Mouse (Mus musculus): ENCODE data around the gene Leng9. TPM values are rescaled to one million over a fixed set of nuclear protein-coding genes. Genes with fewer than 3 reads are reported as not detected.

Gene Leng9
- total RNA-seq, 2 experiments from 2014 or later = 2.5 to 3.2 TPM

DNA sequence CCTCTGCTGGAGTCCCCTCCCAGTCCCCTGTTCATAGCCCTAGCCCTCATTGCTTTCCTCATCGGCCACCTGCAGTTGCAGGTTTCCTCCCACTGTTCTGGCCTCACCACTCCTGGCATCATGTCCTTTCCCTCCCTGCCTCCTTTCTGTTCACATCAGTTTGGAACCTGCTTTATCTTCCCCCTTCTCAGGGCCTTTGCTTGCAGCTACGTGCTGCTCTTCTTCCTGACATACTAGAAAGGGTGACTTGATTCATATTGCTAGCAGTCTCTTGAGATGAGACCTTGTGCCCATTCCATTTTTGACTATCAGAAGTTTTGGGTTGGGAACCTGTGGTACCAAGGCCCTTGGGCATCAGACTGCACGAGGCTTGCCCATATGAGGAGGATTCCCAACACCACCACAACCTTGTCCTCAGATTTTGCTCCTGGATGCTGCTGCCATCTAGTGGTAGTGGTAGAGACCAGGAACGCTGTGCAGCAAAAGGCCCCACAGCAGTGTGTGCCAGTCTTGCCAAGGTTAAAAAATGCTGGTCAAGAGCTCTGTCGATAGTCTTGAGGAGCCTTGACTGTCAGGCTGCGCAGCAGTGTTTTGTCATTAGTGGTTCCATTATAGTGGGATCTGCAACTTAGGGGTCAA lies 4.5 kb downstream of the Leng9 start:
- no peak for DNase-seq (ENCODE audit: low spot score)
- intact Hi-C loops (cut with DNase I) = loop anchor here (5.0 to 10.0 kb wide), 3 partner anchors 43 to 929 kb away; partner anchors contain the start of gene Ppp6r1

GRCm38 (mm10) chr7:4144766-4145551 lies 5.2 kb downstream of the Leng9 start:
- DNase-seq (ENCODE audit: low spot score) = no peak
- intact Hi-C loops (cut with DNase I) = loop anchor here (5.0 to 10.0 kb wide), 3 partner anchors 43 to 930 kb away; partner anchors contain the start of gene Ppp6r1

DNA sequence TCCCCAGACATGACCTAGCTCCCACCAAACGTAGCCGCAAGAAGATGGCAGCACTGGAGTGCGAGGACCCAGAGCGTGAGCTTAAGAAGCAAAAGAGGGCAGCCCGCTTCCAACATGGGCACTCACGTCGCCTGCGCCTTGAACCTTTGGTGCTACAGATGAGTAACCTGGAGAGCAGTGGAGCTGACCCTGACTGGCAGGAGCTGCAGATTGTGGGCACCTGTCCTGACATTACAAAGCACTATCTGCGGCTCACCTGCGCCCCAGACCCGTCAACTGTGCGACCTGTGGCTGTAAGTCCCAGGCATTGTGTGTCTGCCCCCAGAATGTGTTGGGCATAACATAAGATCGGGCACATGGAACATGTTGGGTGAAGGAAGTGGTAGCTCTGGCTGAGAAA lies 6.1 kb downstream of the Leng9 start:
- DNase-seq (ENCODE audit: low spot score) = no peak
- intact Hi-C loops (cut with DNase I) = loop anchor here (10.0 kb wide), 2 partner anchors 511 to 931 kb away; partner anchors contain the start of gene Ppp6r1

- DNase-seq (ENCODE audit: low spot score) = no peak
- intact Hi-C loops (cut with DNase I) = loop anchor here (10.0 kb wide), 2 partner anchors 511 to 931 kb away; partner anchors contain the start of gene Ppp6r1
Measured at GRCm38 (mm10) chr7:4143506-4143905, 6.7 kb downstream of the Leng9 start.

DNA sequence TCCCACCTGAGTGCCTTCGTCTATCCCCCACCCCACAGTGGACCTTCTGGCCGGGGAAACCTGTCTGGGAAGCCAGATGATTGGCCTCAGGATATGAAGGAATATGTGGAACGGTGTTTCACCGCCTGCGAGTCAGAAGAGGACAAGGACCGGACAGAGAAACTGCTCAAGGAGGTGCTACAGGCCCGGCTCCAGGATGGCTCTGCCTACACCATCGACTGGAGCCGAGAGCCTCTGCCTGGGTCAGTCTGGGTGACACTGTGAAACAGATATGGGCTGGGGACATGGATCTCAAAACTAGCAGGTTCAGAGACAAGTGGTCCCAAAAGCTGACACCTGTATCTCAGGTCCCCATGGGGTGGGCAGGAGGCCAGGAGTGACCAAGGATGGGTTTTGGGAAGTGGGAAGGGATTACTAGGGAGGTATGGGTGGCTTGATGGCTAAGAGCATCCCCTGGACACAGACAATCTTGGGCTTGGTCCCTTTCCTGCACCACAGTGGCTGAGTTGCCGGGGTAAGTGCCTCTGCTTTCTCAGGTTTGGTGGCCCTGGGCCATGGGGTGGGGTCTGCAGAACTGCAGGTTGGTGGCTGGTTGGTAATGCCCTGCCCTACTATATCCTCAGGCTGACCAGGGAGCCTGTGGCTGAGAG lies 7.3 kb downstream of the Leng9 start:
- intact Hi-C loops (cut with DNase I) = loop anchor here (10.0 kb wide), 2 partner anchors 512 to 932 kb away; partner anchors contain the start of gene Ppp6r1
- DNase-seq (ENCODE audit: low spot score) = no peak

DNA sequence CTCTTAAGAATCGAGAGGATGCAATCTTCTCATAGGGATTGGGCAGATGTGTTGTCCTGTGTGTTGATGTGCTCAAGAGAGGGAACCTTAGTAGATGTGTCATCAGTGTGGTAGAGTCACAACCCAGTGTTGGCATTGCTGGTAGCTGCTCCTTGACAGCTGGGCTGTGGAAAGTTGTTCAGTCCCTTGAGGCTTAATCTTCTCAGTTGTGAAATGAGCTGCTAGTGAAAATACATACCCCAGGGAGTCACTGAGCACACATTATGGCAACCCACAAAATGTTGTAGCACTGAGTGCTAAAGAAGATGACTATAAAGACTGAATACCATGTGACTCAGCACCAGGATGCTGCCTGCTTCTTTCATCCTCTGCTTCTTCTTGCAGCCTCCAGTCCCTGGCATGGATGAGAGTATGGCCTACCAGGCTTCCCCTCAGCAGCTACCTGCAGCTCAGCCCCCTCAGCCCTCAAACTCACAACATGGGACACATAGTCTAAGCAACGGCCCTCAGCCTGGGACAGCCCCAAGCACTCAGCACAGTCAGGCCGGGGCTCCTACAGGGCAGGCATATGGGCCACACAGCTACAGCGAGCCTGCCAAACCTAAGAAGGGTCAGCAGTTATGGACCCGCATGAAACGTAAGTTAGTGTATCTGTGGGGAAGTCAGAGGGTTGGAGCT lies 8.4 kb downstream of the Leng9 start:
- DNase-seq (ENCODE audit: low spot score) = no peak
- intact Hi-C loops (cut with DNase I) = loop anchor here (10.0 kb wide), 2 partner anchors 513 to 933 kb away; partner anchors contain the start of gene Ppp6r1

- no peak for DNase-seq (ENCODE audit: low spot score)
- intact Hi-C loops (cut with DNase I) = loop anchor here (10.0 kb wide), 1 partner anchor 365 kb away; the partner anchor contains the start of gene Ppp1r12c
Measured at GRCm38 (mm10) chr7:4139391-4139790, 10.8 kb downstream of the Leng9 start.

- no peak for DNase-seq (ENCODE audit: low spot score)
- intact Hi-C loops (cut with DNase I) = loop anchor here (10.0 kb wide), 1 partner anchor 366 kb away; the partner anchor contains the start of gene Ppp1r12c
Measured at GRCm38 (mm10) chr7:4138671-4139070, 11.5 kb downstream of the Leng9 start.

- intact Hi-C loops (cut with DNase I) = loop anchor here (10.0 kb wide), 1 partner anchor 367 kb away; the partner anchor contains the start of gene Ppp1r12c
- DNase-seq (ENCODE audit: low spot score) = no peak
Measured at GRCm38 (mm10) chr7:4138181-4138580, 12.0 kb downstream of the Leng9 start.

DNA sequence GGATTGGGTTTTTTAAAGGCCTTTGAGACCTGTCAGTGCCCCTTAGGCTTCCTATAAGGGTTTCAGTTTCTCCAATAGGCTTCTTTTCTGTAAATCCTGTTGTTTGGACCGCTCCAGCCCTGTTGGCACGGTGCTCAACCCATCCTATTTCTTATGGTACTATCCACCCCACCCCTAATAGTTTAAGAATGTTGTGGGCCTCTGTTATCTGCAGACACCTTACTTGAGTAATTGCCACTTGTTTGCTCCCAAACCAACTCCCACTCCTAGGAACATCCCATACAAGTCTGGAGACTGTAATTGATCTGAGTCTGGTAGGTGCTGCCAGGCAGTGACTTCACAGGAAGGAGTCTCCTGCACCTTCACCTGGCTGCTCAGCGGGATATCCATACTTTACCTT lies 12.4 kb downstream of the Leng9 start:
- intact Hi-C loops (cut with DNase I) = loop anchor here (10.0 kb wide), 1 partner anchor 367 kb away; the partner anchor contains the start of gene Ppp1r12c
- no peak for DNase-seq (ENCODE audit: low spot score)

DNA sequence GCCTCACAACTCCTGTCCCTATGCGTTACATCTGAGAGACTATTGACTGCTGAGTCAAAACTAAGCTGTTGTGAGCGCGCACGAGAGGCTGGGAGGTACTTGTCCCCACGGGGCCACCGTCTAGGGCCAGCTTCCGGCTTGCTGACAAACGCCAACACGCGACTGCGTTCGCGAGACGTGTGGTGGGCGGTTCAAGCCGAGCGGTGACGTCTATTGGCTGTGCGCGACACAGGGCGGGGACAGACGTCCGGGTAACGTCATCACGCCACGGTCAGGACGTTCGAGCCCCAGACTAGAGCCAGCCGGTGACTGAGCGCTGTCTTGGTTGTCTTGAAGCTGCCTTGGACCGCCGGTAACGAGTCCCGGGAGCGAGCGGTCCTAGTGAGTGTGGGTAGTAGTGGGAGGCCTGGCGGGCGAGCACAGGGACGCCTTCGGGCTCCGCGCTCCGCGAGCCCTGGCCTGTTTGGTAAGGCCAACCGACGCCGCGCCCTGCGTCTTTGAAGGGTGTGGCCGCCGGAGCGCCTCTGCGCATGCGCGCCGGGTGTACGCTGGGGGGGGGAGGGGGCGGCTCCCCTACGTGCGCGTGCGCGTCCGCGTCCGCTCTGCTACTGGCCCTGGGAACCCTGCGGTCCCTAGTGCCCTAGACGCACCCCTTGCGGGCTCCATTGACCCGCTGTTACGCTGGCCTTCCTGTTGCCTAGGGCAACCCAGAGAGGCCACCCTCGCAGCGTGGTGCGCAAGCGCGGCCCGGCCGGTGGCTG lies 13.2 kb downstream of the Leng9 start, which contains the start of gene Leng8:
TSS of gene Leng8 (plus strand) at position 269 of the 761 bp plus-strand sequence.
- DNase-seq (ENCODE audit: low spot score) = peak; percentile 99
- intact Hi-C loops (cut with DNase I) = loop anchor here (10.0 kb wide), 1 partner anchor 368 kb away; the partner anchor contains the start of gene Ppp1r12c

DNA sequence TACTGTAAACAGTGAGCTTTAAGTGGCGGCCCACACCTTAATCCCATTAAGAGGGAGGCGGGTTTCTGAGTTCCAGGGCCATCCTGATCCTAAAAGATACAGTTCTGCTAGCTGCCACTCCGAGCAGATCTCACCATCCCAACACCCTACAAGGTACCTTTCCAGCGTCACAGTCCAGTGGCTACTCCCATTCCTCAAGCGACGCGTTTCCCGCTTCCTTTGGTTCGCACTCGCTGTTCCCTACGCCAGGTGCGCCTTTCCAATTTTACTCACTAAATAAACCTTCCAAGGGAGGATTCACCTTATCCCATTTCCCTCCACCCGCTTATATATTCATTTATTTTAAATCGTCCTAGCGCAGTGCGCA lies 13.8 kb downstream of the Leng9 start:
- DNase-seq (ENCODE audit: low spot score) = no peak
- intact Hi-C loops (cut with DNase I) = loop anchor here (10.0 kb wide), 1 partner anchor 368 kb away; the partner anchor contains the start of gene Ppp1r12c

DNA sequence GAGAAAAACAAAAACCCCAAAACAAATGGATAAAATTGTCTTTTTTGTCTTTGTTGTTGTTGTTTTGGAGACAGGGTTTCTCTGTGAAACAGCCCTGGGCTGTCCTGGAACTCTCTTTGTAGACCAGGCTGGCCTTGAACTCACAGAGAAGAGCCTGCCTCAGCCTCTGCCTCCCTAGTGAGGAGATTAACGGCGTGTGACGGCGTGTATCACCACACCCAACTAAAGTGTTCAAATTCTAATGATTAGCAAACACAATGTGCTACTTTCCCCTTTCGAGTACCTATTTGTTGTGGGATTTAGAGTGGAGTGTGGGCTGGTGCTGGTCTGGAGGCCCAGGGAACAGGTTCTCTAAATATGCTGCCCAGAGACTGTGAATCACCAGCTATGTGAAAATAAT lies 15.3 kb downstream of the Leng9 start:
- intact Hi-C loops (cut with DNase I) = loop anchor here (10.0 kb wide), 1 partner anchor 370 kb away; the partner anchor contains the start of gene Ppp1r12c
- DNase-seq (ENCODE audit: low spot score) = no peak

GRCm38 (mm10) chr7:4132998-4133397 lies 17.2 kb downstream of the Leng9 start:
- no peak for DNase-seq (ENCODE audit: low spot score)
- intact Hi-C loops (cut with DNase I) = loop anchor here (10.0 kb wide), 1 partner anchor 372 kb away; the partner anchor contains the start of gene Ppp1r12c

DNA sequence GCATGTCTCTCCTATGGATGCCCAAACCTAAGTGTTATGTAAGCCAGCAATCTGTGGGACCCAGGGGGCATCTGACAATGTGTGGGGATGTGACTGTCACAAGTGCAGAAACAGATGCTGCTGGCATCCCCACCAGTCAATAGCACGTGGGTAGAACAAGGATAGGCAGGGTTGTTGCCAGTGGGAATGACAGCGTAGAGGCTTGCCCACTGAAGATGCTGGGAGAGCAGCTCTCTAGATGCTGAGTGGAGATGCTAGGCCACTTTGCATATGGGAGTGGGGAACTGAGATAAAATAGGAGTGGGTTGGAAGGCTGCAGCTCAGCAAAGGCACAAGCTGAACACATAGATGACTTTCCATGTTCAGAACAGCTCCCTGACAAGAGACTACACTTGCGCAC lies 17.6 kb downstream of the Leng9 start:
- intact Hi-C loops (cut with DNase I) = loop anchor here (10.0 kb wide), 1 partner anchor 372 kb away; the partner anchor contains the start of gene Ppp1r12c
- no peak for DNase-seq (ENCODE audit: low spot score)

DNA sequence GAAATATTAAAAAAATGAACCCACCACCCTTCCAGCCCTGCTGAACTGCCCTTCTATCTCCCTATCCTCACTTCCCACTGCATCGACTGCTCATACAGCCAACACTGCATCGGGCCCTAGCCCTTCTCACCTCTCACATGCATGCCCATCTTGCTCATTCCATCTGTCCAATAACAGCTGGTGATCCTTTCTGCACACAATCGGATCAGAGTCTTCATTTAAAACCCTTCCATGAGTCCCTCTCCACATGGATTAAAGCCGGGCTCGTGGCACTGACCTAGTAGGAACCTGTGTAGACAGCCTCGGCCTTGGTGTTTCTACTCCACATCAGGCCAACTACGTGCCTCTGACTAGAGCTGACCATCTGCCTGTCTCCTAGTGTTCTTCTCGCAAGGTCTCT lies 18.2 kb downstream of the Leng9 start:
- no peak for DNase-seq (ENCODE audit: low spot score)
- intact Hi-C loops (cut with DNase I) = loop anchor here (2.0 to 10.0 kb wide), 2 partner anchors 295 to 373 kb away; partner anchors contain the start of gene Ppp1r12c

DNA sequence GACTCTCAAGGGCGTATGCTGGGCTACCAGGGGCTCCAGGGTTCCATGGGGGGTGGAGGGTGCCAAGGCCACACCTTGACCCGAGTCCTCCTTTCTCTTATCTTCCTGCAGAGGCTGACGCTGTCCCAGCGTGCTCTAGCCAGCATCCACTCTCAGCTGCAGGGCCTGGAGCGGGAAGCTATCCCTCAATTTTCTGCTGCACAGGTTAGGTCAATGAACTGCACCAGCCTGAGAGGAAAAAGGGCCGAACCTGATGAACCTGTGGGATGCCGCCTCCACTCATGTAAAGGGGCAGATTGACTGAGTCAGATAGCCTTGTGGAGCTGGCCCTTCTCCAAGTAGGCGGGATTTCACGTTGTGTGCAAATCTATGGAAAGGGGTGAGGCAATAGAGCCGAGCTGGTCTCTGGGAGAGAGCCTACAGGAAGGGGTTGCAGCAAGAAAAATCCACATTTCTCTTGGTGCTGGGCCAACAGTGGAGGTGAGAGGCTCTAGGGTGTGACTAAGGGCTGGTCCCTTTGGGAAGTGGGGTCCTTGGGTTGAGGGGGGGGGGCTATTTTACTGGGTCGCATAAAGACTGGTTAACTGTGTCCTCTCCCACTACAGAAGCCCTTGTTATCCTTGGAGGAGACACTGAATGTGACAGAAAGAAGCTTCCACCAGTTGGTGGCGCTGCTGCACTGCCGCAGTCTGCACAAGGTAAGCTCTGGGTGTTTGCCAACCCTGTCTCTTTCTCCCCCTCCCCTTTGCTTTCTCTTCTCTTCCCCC lies 19.3 kb downstream of the Leng9 start:
- no peak for DNase-seq (ENCODE audit: low spot score)
- intact Hi-C loops (cut with DNase I) = loop anchor here (2.0 to 10.0 kb wide), 2 partner anchors 296 to 374 kb away; partner anchors contain the start of gene Ppp1r12c

All from heart, postnatal 25 days (tissue).